ENCODE assay signal across 22 mouse cellular contexts in genomic region chr13:111002670-111003069, GRCm38 (mm10).
DNase-seq lines count a peak whose midpoint lies in the region; ATAC-seq and TF ChIP-seq lines count a peak whose summit lies in the region.
"Had no signal": no experiment of that assay in that cellular context is flagged by ENCODE, and none has a peak within 500 bp of the region (broad histone marks: within the 10 kb centered on the region; RNA-seq: fewer than 3 reads in every experiment).

No protein-coding gene starts in this region.

- H3K4me3 ChIP-seq in hindbrain, embryonic 11.5 days (ENCODE audit: low read depth, low read length): no peak overlapping the region
- H3K4me3 ChIP-seq in hindbrain, embryonic 14.5 days (replicated peaks; ENCODE audit: low read length): no peak overlapping the region
- H3K4me3 ChIP-seq in midbrain, embryonic 14.5 days (replicated peaks; ENCODE audit: low read depth, low read length): no peak overlapping the region
- no peak overlapping the region for H3K4me3 ChIP-seq in midbrain, embryonic 13.5 days (replicated peaks)
- H3K4me3 ChIP-seq: embryonic facial prominence, embryonic 13.5 days; forebrain, embryonic 12.5 days; heart, embryonic 10.5 days had no signal

- H3K4me1 ChIP-seq in hindbrain, embryonic 11.5 days (replicated peaks; ENCODE audit: control insufficient read depth, insufficient read depth, low read length): no peaks in the 10 kb centered on the region
- 0 out of 2 replicates have a peak, but pooled peaks cover 3% of the 10 kb centered on the region for H3K4me1 ChIP-seq in hindbrain, embryonic 14.5 days (replicated peaks; ENCODE audit: control insufficient read depth, insufficient read depth, low read length)
- no peaks in the 10 kb centered on the region for H3K4me1 ChIP-seq in midbrain, embryonic 14.5 days (ENCODE audit: control insufficient read depth, insufficient read depth, low read length)
- H3K4me1 ChIP-seq in midbrain, embryonic 13.5 days (replicated peaks): no peaks in the 10 kb centered on the region
- H3K4me1 ChIP-seq: embryonic facial prominence, embryonic 13.5 days; forebrain, embryonic 12.5 days; heart, embryonic 10.5 days had no signal

- no peak for TF ChIP-seq POLR2A in brain, embryonic 14.5 days (IDR thresholded peaks at IDR 0.05; ENCODE audit: borderline replicate concordance, extremely low read depth, insufficient read depth, insufficient read length, poor library complexity, severe bottlenecking)

- H3K9me3 ChIP-seq in hindbrain, embryonic 11.5 days (ENCODE audit: control insufficient read depth, low read length): no peaks in the 10 kb centered on the region
- no peaks in the 10 kb centered on the region for H3K9me3 ChIP-seq in hindbrain, embryonic 14.5 days (ENCODE audit: control insufficient read depth, low read length)
- no peaks in the 10 kb centered on the region for H3K9me3 ChIP-seq in midbrain, embryonic 14.5 days (ENCODE audit: control insufficient read depth, low read length)
- no peaks in the 10 kb centered on the region for H3K9me3 ChIP-seq in midbrain, embryonic 13.5 days
- H3K9me3 ChIP-seq: embryonic facial prominence, embryonic 13.5 days; forebrain, embryonic 12.5 days; heart, embryonic 10.5 days had no signal

- no peak overlapping the region for H3K27ac ChIP-seq in hindbrain, embryonic 11.5 days (ENCODE audit: low read depth, low read length)
- no peak overlapping the region for H3K27ac ChIP-seq in hindbrain, embryonic 14.5 days
- no peak overlapping the region for H3K27ac ChIP-seq in midbrain, embryonic 14.5 days (replicated peaks; ENCODE audit: low read depth, low read length)
- no peak overlapping the region for H3K27ac ChIP-seq in midbrain, embryonic 13.5 days
- H3K27ac ChIP-seq: embryonic facial prominence, embryonic 13.5 days; forebrain, embryonic 12.5 days; heart, embryonic 10.5 days had no signal

- no peaks in the 10 kb centered on the region for H3K27me3 ChIP-seq in hindbrain, embryonic 11.5 days (ENCODE audit: control insufficient read depth, insufficient read depth, low read length)
- H3K27me3 ChIP-seq in hindbrain, embryonic 14.5 days (ENCODE audit: control insufficient read depth, insufficient read depth, low read length): no peaks in the 10 kb centered on the region
- no peaks in the 10 kb centered on the region for H3K27me3 ChIP-seq in midbrain, embryonic 14.5 days (ENCODE audit: control insufficient read depth, insufficient read depth, low read length)
- no peaks in the 10 kb centered on the region for H3K27me3 ChIP-seq in midbrain, embryonic 13.5 days
- H3K27me3 ChIP-seq: CH12.LX; embryonic facial prominence, embryonic 13.5 days; forebrain, embryonic 12.5 days; Patski had no signal

- H3K4me2 ChIP-seq in hindbrain, embryonic 11.5 days (replicated peaks; ENCODE audit: low read depth, low read length): no peak overlapping the region
- H3K4me2 ChIP-seq in hindbrain, embryonic 14.5 days (replicated peaks): no peak overlapping the region
- no peak overlapping the region for H3K4me2 ChIP-seq in midbrain, embryonic 14.5 days (ENCODE audit: low read length)
- no peak overlapping the region for H3K4me2 ChIP-seq in midbrain, embryonic 13.5 days (replicated peaks)
- H3K4me2 ChIP-seq: embryonic facial prominence, embryonic 13.5 days; forebrain, embryonic 12.5 days had no signal

- 70% methylated on average over 4 of the region's 4 CpGs for WGBS in hindbrain, embryonic 11.5 days
- WGBS in hindbrain, embryonic 14.5 days: 47% methylated on average over 4 of the region's 4 CpGs
- 73% methylated on average over 4 of the region's 4 CpGs for WGBS in midbrain, embryonic 14.5 days
- WGBS in midbrain, embryonic 13.5 days: 68% methylated on average over 4 of the region's 4 CpGs

- no peaks in the 10 kb centered on the region for H3K36me3 ChIP-seq in hindbrain, embryonic 11.5 days (ENCODE audit: control insufficient read depth, insufficient read depth, low read length)
- no peaks in the 10 kb centered on the region for H3K36me3 ChIP-seq in hindbrain, embryonic 14.5 days (replicated peaks; ENCODE audit: control insufficient read depth, insufficient read depth)
- H3K36me3 ChIP-seq in midbrain, embryonic 14.5 days (ENCODE audit: control insufficient read depth, insufficient read depth, low read length): no peaks in the 10 kb centered on the region
- no peaks in the 10 kb centered on the region for H3K36me3 ChIP-seq in midbrain, embryonic 13.5 days
- H3K36me3 ChIP-seq: embryonic facial prominence, embryonic 13.5 days; forebrain, embryonic 12.5 days; heart, embryonic 10.5 days had no signal

- peak; percentile 32 for DNase-seq in hindbrain, embryonic 11.5 days (ENCODE audit: low spot score)
- no peak for DNase-seq in hindbrain, embryonic 14.5 days (ENCODE audit: low spot score)
- peak; percentile 9 for DNase-seq in midbrain, embryonic 14.5 days
- peak; percentile 14 for DNase-seq in brain, embryonic 14.5 days (ENCODE audit: low read depth)
- peak; percentile 26 for DNase-seq in mesoderm, embryonic 11.5 days (ENCODE audit: low read depth, low spot score)
- DNase-seq in spleen, adult 12 weeks (ENCODE audit: low spot score): no peak
- DNase-seq: adrenal gland, postnatal 14 days; cerebellum, adult 18-20 months; cerebellum, adult 9-11 months; cerebellum, postnatal 36 days; gastrocnemius, postnatal 10 days; heart, adult 18-20 months; heart, postnatal 10 days; heart, postnatal 4 days had no signal

- H3K9ac ChIP-seq in hindbrain, embryonic 11.5 days (ENCODE audit: low read depth, low read length): no peak overlapping the region
- H3K9ac ChIP-seq in hindbrain, embryonic 14.5 days: no peak overlapping the region
- no peak overlapping the region for H3K9ac ChIP-seq in midbrain, embryonic 14.5 days (replicated peaks; ENCODE audit: low read length)
- H3K9ac ChIP-seq in midbrain, embryonic 13.5 days (replicated peaks): no peak overlapping the region
- H3K9ac ChIP-seq: embryonic facial prominence, embryonic 13.5 days; forebrain, embryonic 12.5 days had no signal

- peak; percentile 57; the same call in 1 of the 2 replicates for ATAC-seq in hindbrain, embryonic 11.5 days (ENCODE audit: low FRiP score)
- no peak for ATAC-seq in hindbrain, embryonic 14.5 days (ENCODE audit: low FRiP score)
- no peak for ATAC-seq in midbrain, embryonic 14.5 days (ENCODE audit: low FRiP score, low TSS enrichment)
- ATAC-seq in midbrain, embryonic 13.5 days: no peak
- ATAC-seq: activated CD4-positive, CD25-positive, alpha-beta regulatory T cell, adult 4 months; forebrain, embryonic 16.5 days; Patski had no signal

- no peak for TF ChIP-seq CTCF in brain, embryonic 14.5 days (IDR thresholded peaks at IDR 0.05; ENCODE audit: borderline replicate concordance, extremely low read depth, insufficient read depth, insufficient read length)

Comparison
In these comparisons a context has a peak if more than half of its experiments do, and no peak if none do; other contexts are left out.
1. DNase-seq: peak in hindbrain, embryonic 11.5 days (single experiment), midbrain, embryonic 14.5 days (single experiment), brain, embryonic 14.5 days (single experiment) and mesoderm, embryonic 11.5 days (single experiment); none in hindbrain, embryonic 14.5 days (single experiment) and spleen, adult 12 weeks (single experiment).